8 mouse cellular contexts compared by ENCODE assay signal in the genomic region with DNA sequence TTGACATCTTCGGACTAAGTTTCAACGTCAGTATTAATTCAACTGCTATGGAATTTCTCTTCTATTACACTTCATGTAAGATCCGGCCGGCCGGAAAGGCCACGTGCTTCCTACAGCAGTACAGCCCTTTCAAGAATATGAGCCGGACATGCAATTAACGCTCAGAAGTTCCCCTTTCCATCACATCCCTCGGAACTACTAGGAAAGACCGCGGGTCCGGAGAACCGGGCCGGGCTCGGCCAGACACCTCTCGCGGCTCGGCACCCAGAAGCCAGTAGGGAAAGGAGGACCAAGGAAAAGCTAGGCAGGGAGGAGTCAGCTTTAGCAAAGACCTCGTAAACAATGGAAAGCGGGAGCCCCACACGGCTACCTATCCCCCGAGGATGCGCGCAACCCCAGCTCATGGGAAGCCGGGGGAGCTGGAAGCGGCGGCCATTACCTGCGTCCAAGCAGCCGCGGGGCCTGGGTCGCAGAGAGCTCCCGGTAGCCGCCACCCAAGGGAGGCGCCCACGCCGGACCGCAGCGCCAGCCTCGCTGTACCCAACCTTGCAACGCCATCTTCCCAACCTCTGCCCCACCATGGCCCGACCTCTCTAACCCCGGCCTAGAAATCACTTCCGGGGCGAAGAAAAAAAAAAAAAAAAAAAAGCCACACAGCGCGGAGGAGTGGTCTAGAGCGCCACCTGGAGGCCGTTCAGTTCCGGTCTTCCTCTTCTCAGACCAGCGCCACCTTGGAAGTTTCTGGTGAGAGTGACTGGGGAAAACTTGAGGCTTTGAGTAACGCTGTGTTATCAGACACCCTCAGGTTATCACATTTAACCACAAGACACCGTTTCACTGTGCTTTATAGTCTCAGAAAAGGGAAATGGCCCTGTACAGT. TPM values are rescaled to one million over a fixed set of nuclear protein-coding genes. Genes with fewer than 3 reads are reported as not detected.
DNase-seq lines count a peak whose midpoint lies in the region; ATAC-seq lines count a peak whose summit lies in the region.

A gene (minus strand): TSS at position 618 of the 880 bp plus-strand sequence.

- peaks cover 21% of the 10 kb centered on the region for H3K4me1 ChIP-seq in forebrain, embryonic 10.5 days
- H3K4me1 ChIP-seq in heart, embryonic 15.5 days (replicated peaks) = peaks cover 14% of the 10 kb centered on the region
- H3K4me1 ChIP-seq in liver, embryonic 15.5 days (replicated peaks) = peaks cover 24% of the 10 kb centered on the region
- peaks cover 18% of the 10 kb centered on the region for H3K4me1 ChIP-seq in neural tube, embryonic 12.5 days

- H3K4me2 ChIP-seq in heart, embryonic 15.5 days = peak within 1 kb of the TSS; percentile 65
- H3K4me2 ChIP-seq in liver, embryonic 15.5 days = peak within 1 kb of the TSS; percentile 75
- H3K4me2 ChIP-seq in neural tube, embryonic 12.5 days (replicated peaks) = peak within 1 kb of the TSS; percentile 73

- H3K36me3 ChIP-seq in forebrain, embryonic 10.5 days (replicated peaks) = peaks cover 23% of the 10 kb centered on the region
- peaks cover 4% of the 10 kb centered on the region; the same call in 1 of the 2 replicates for H3K36me3 ChIP-seq in heart, embryonic 15.5 days
- H3K36me3 ChIP-seq in liver, embryonic 15.5 days (replicated peaks) = peaks cover 10% of the 10 kb centered on the region
- peaks cover 10% of the 10 kb centered on the region for H3K36me3 ChIP-seq in neural tube, embryonic 12.5 days

- H3K9ac ChIP-seq in heart, embryonic 15.5 days = peak within 1 kb of the TSS; percentile 81
- H3K9ac ChIP-seq in liver, embryonic 15.5 days = peak within 1 kb of the TSS; percentile 75
- peak within 1 kb of the TSS; percentile 76 for H3K9ac ChIP-seq in neural tube, embryonic 12.5 days

- peak within 1 kb of the TSS; percentile 90 for H3K4me3 ChIP-seq in forebrain, embryonic 10.5 days
- H3K4me3 ChIP-seq in heart, embryonic 15.5 days = peak within 1 kb of the TSS; percentile 89
- H3K4me3 ChIP-seq in liver, embryonic 15.5 days (replicated peaks) = peak within 1 kb of the TSS; percentile 80
- H3K4me3 ChIP-seq in neural tube, embryonic 12.5 days = peak within 1 kb of the TSS; percentile 86

- H3K27ac ChIP-seq in forebrain, embryonic 10.5 days = peak within 1 kb of the TSS; percentile 94
- peak within 1 kb of the TSS; percentile 80 for H3K27ac ChIP-seq in heart, embryonic 15.5 days
- peak within 1 kb of the TSS; percentile 58 for H3K27ac ChIP-seq in liver, embryonic 15.5 days (replicated peaks)
- no peak within 1 kb of the TSS for H3K27ac ChIP-seq in neural tube, embryonic 12.5 days

- ATAC-seq in heart, embryonic 15.5 days (replicated peaks; ENCODE audit: insufficient number of reproducible peaks, insufficient read depth, low FRiP score, low read depth) = peak; percentile 85
- peak; percentile 91 for ATAC-seq in liver, embryonic 15.5 days (ENCODE audit: insufficient read depth)
- ATAC-seq in neural tube, embryonic 12.5 days (ENCODE audit: low FRiP score, low read depth) = peak; percentile 89

- peak; percentile 64 to 73 for DNase-seq in CD8-positive naive resting alpha-beta T cell, adult 2 months (ENCODE audit: low read depth in 2 of 2, low spot score in 2 of 2)
- peak; percentile 95 for DNase-seq in c-Kit-positive CD71-negative TER-119-negative erythroid progenitor cells, embryonic 14.5 days (ENCODE audit: low read depth)
- peak; percentile 85 for DNase-seq in forebrain, embryonic 10.5 days (ENCODE audit: extremely low spot score, low spot score)
- DNase-seq in kidney, postnatal 25 days = peak; percentile 89 to 93
- DNase-seq in telencephalon, adult 2 months (ENCODE audit: low read depth, low spot score) = peak; percentile 84

- H3K27me3 ChIP-seq in forebrain, embryonic 10.5 days (ENCODE audit: poor library complexity, severe bottlenecking) = no peaks in the 10 kb centered on the region
- no peaks in the 10 kb centered on the region for H3K27me3 ChIP-seq in heart, embryonic 15.5 days
- H3K27me3 ChIP-seq in liver, embryonic 15.5 days = no peaks in the 10 kb centered on the region
- H3K27me3 ChIP-seq in neural tube, embryonic 12.5 days (replicated peaks) = no peaks in the 10 kb centered on the region

- no peaks in the 10 kb centered on the region for H3K9me3 ChIP-seq in forebrain, embryonic 10.5 days
- H3K9me3 ChIP-seq in heart, embryonic 15.5 days (replicated peaks) = no peaks in the 10 kb centered on the region
- no peaks in the 10 kb centered on the region for H3K9me3 ChIP-seq in liver, embryonic 15.5 days (replicated peaks)
- H3K9me3 ChIP-seq in neural tube, embryonic 12.5 days = no peaks in the 10 kb centered on the region

- under 1% methylated on average over 52 of the region's 52 CpGs for WGBS in forebrain, embryonic 10.5 days
- WGBS in heart, embryonic 15.5 days = 0% methylated on average over 52 of the region's 52 CpGs
- WGBS in liver, embryonic 15.5 days (ENCODE audit: insufficient replicate concordance) = under 1% methylated on average over 52 of the region's 52 CpGs
- under 1% methylated on average over 52 of the region's 52 CpGs for WGBS in neural tube, embryonic 12.5 days

RNA-seq across cellular contexts. Expression of the gene that starts here (rescaled TPM):
- 143 and 150 TPM in 2 replicates for polyA plus RNA-seq in forebrain, embryonic 10.5 days (2016; fragmentation: Nextera tagmentation; extraction: Ambion mirVana)
- 63.5 and 64.1 TPM in 2 replicates for polyA plus RNA-seq in heart, embryonic 15.5 days (2015; fragmentation: Nextera tagmentation; extraction: Ambion mirVana)
- 35.4 and 37.5 TPM in 2 replicates for polyA plus RNA-seq in liver, embryonic 15.5 days (2015; fragmentation: Nextera tagmentation; extraction: Ambion mirVana)
- 91.7 and 98.8 TPM in 2 replicates for polyA plus RNA-seq in neural tube, embryonic 12.5 days (2016; fragmentation: Nextera tagmentation; extraction: Ambion mirVana)
